Mouse (Mus musculus): Measurements from ENCODE around the gene 2700081O15Rik. TPM values are rescaled to one million over a fixed set of nuclear protein-coding genes. Genes with fewer than 3 reads are reported as not detected.
"Not testable (repeated sequence)": the region's sequence is repeated elsewhere in the genome, so short reads cannot be mapped to it uniquely, and the experiment has no call there.

Gene 2700081O15Rik
- polyA plus RNA-seq, 1 experiment from 2014 or later = 18.2 TPM

DNA sequence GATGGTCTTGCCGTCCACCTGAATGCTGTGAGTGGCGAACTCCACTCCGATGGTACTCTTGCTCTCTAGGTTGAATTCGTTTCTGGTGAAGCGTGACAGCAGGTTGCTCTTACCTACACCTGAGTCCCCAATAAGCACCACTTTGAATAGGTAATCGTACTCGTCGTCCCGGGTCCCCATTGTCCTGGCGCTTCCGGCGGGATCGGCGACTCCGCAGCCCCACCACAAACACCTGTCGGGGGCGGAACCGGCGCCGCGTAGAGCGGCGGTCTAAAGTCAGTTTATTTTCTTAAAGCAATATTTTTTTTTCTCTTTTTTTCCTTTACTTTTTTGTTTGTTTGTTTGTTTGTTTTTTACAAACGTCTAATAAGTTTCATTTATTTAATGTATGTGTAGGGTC lies 18.5 kb upstream of the 2700081O15Rik start:
- H3K36me3 ChIP-seq (ENCODE audit: poor library complexity, severe bottlenecking); H3K27me3 ChIP-seq; H3K4me1 ChIP-seq; H3K4me2 ChIP-seq; H3K27ac ChIP-seq; H3K9ac ChIP-seq; ATAC-seq; H3K9me3 ChIP-seq (replicated peaks); H3K4me3 ChIP-seq: not testable (repeated sequence)
- WGBS = 43% methylated on average over 24 of the region's 24 CpGs

DNA sequence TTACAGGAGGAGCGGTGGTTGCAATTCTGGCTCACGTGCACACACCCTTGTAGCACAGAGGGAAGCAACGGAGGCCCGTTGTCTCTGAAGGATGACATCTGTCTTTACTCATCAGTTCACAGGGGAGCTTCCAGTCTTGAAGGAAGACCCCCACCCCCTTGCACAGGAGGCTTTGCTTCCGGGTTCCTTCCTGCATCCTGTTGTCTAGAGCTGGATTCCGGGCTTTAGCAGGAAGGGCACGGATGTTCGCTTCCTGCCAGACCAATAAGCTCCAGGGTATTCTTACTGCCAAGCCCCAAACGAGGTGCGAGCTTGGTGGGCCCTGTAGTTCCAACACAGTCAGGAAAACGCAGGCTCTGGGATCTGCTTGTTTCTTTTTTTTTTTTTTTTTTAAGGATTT lies 16.8 kb upstream of the 2700081O15Rik start:
- H3K4me3 ChIP-seq = no peak overlapping the region
- H3K9me3 ChIP-seq (replicated peaks) = no peaks in the 10 kb centered on the region
- no peak for ATAC-seq
- WGBS = 85% methylated on average over 11 of the region's 11 CpGs
- H3K36me3 ChIP-seq (ENCODE audit: poor library complexity, severe bottlenecking) = no peaks in the 10 kb centered on the region
- H3K9ac ChIP-seq = no peak overlapping the region
- no peak overlapping the region for H3K27ac ChIP-seq
- H3K27me3 ChIP-seq = peaks cover 8% of the 10 kb centered on the region
- no peak overlapping the region for H3K4me2 ChIP-seq
- 0 out of 2 replicates have a peak, but pooled peaks cover 5% of the 10 kb centered on the region for H3K4me1 ChIP-seq

- Histone ChIP-seq H3K36me3 (ENCODE audit: poor library complexity, severe bottlenecking) (no peaks in the 10 kb centered on the region), H3K4me3 (no peak overlapping the region), H3K4me1 (0 out of 2 replicates have a peak, but pooled peaks cover 5% of the 10 kb centered on the region), H3K4me2 (no peak overlapping the region), H3K27me3 (peaks cover 3% of the 10 kb centered on the region), H3K27ac (no peak overlapping the region), H3K9ac (no peak overlapping the region), H3K9me3 (replicated peaks) (peaks cover 4% of the 10 kb centered on the region; the same call in 1 of the 2 replicates)
- WGBS = 72% methylated on average over 9 of the region's 9 CpGs
- no peak for ATAC-seq
These were observed 12.7 kb upstream of the 2700081O15Rik start for GRCm38 (mm10) chr19:7404623-7405229.

DNA sequence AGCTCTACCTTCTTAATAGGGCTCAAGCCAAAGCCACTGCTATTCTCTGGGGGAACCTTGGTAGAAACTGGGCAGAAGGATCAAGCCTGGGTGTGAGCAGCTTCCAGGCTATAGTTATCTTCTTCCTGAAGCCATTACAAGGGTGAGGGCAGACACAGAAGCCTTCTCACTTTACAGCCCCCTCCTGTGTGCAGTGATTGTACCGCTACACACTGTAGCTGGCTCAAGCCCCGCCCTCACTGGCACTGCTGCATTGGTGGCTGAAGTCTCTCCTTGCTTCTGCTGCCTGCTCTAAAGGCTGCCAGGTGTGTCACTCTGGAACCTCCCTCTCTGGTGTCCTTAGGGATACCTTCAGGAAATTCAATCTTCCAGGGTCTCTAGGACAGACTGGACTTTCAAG lies 5.1 kb upstream of the 2700081O15Rik start:
- WGBS = 57% methylated on average over 2 of the region's 2 CpGs
- Histone ChIP-seq H3K9ac (no peak overlapping the region), H3K4me3 (no peak overlapping the region), H3K27ac (no peak overlapping the region), H3K4me2 (no peak overlapping the region), H3K4me1 (peaks cover 12% of the 10 kb centered on the region), H3K27me3 (no peaks in the 10 kb centered on the region), H3K36me3 (ENCODE audit: poor library complexity, severe bottlenecking) (no peaks in the 10 kb centered on the region), H3K9me3 (replicated peaks) (peaks cover 4% of the 10 kb centered on the region; the same call in 1 of the 2 replicates)
- ATAC-seq = no peak

DNA sequence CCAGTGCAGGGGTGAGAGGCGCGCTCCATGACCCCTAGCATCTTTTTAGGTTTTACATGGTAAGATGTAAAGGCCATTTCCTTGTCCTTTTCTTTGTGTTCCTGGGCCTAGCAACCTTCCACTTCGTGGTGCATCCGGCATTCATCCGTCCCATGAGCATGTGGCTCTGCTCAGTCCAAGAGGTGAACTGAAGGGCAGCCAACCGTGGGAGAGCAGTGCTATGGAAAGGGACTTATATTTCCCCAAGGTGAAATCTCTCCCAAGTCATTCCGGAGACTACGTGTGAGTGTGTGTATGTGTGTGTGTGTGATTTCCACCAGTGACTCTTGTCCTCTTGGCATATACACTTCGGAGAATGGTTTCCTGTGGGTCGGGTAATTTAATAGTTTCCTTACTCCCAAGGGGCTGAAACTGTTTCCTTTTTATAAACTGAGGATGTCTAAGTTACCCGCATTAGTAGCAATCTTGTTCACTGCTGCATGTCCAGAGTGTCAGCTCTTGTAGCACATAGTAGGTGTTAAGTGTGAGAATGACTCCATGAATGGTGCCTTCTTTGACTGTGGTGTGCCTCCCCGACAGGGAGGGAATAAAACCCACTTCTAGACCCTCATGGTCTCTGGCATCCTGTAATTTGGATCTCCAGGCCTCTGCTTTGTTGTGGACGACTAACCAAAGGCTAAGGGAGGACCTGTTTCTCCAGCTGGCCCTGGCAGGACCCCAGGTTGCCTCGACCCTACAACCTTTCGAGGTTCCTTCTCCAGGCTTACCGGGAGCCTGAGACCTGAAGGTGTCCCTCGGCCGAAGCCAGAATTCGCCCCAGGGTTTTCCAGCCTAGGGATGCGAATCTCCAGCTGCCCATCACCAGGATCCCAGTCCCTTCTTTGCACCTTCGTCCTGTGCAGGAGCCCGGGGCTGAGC lies 1.2 kb upstream of the 2700081O15Rik start:
- Histone ChIP-seq H3K27me3 (no peaks in the 10 kb centered on the region), H3K9ac (peak overlapping the region; percentile 99), H3K4me2 (peak overlapping the region; percentile 88), H3K4me3 (peak overlapping the region; percentile 85), H3K4me1 (peaks cover 38% of the 10 kb centered on the region), H3K9me3 (replicated peaks) (no peaks in the 10 kb centered on the region), H3K27ac (peak overlapping the region; percentile 98), H3K36me3 (ENCODE audit: poor library complexity, severe bottlenecking) (peaks cover 15% of the 10 kb centered on the region)
- ATAC-seq = no peak; the same call in 1 of the 2 replicates
- 40% methylated on average over 22 of the region's 22 CpGs for WGBS

DNA sequence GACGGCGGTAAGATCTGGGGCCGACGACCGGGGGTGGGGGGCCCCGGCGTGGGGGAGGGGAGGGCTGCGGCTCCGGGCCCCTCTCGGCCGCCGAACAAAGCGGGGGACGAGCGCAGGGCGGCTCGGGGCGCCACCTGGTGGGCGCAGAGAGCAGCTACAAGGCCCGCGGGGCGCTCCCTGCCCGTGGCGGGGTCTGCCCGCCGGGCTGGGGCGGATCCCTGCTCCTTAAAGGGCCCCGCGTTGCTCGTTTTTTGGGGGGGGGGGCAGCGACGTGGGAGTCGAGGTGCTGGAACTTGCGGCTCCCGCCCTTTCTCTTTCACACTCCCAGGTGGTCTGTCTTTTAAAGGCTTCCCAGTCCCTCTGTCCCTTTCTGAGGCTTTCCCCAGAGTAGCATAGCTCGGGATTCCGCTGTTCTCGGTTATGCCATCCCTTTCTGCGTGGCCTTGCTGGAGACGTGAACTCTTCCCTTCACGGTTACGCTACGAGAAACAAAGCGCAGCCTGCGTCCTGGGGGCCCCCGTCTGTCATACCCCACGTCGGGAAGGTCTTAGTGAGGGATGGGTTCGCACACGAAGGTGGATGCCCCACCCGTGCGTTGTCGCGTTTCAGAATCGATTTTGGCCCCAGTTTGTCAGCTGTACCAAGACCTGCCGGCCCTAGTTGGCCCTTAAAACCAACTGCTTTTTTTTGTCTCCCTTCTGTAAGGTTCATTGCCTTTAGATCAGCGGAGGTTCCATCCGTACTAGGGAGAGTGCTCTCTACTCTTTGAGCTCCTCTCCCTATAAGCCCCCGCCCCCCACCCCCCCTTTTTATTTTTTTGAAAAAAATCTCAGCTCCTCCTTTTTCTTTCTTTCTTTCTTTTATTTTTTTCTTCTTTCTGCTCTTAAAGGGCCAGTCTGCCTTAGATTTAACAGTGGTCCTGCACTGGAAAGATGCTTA lies 755 bp downstream of the 2700081O15Rik start:
- no peaks in the 10 kb centered on the region for H3K27me3 ChIP-seq
- peak overlapping the region; percentile 98 for H3K27ac ChIP-seq
- WGBS = under 1% methylated on average over 35 of the region's 59 CpGs
- H3K9ac ChIP-seq = peak overlapping the region; percentile 99
- H3K4me1 ChIP-seq = peaks cover 58% of the 10 kb centered on the region
- H3K4me2 ChIP-seq = peak overlapping the region; percentile 88
- peaks cover 35% of the 10 kb centered on the region for H3K36me3 ChIP-seq (ENCODE audit: poor library complexity, severe bottlenecking)
- H3K9me3 ChIP-seq (replicated peaks) = no peaks in the 10 kb centered on the region
- peak overlapping the region; percentile 85 for H3K4me3 ChIP-seq
- peak; percentile 71 for ATAC-seq

GRCm38 (mm10) chr19:7419134-7419533 lies 1.7 kb downstream of the 2700081O15Rik start:
- peak overlapping the region; percentile 85 for H3K4me3 ChIP-seq
- H3K4me2 ChIP-seq = peak overlapping the region; percentile 88
- H3K4me1 ChIP-seq = peaks cover 68% of the 10 kb centered on the region
- H3K27me3 ChIP-seq = no peaks in the 10 kb centered on the region
- 17% methylated on average over 6 of the region's 6 CpGs for WGBS
- no peaks in the 10 kb centered on the region for H3K9me3 ChIP-seq (replicated peaks)
- H3K27ac ChIP-seq = peak overlapping the region; percentile 98
- no peak for ATAC-seq
- H3K36me3 ChIP-seq (ENCODE audit: poor library complexity, severe bottlenecking) = peaks cover 42% of the 10 kb centered on the region
- H3K9ac ChIP-seq = peak overlapping the region; percentile 99

DNA sequence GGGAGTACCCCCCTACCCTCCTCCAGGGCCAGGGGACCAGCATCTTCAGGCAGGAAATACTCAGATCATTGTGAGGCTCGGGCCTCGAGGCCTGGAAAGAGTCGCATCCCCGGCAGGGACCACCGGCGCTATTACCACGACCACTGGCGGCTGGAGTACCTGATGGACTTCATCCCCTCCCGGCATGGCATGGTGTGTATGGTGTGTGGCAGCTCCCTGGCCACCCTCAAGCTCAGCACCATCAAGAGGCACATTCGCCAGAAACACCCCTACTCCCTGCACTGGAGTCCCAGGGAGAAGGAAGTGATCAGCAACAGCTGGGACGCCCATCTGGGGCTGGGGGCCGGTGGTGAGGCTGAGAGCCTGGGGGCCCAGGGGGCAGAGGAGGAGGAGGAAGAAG lies 2.7 kb downstream of the 2700081O15Rik start:
- Histone ChIP-seq H3K4me2 (peak overlapping the region; percentile 88), H3K9me3 (replicated peaks) (no peaks in the 10 kb centered on the region), H3K27me3 (no peaks in the 10 kb centered on the region), H3K4me1 (peaks cover 78% of the 10 kb centered on the region), H3K4me3 (peak overlapping the region; percentile 85), H3K27ac (peak overlapping the region; percentile 98), H3K9ac (peak overlapping the region; percentile 99), H3K36me3 (ENCODE audit: poor library complexity, severe bottlenecking) (peaks cover 49% of the 10 kb centered on the region)
- 48% methylated on average over 12 of the region's 12 CpGs for WGBS
- ATAC-seq = no peak

GRCm38 (mm10) chr19:7420841-7421601 lies 3.6 kb downstream of the 2700081O15Rik start:
- Histone ChIP-seq H3K4me2 (peak overlapping the region; percentile 88), H3K27me3 (no peaks in the 10 kb centered on the region), H3K9ac (peak overlapping the region; percentile 99), H3K36me3 (ENCODE audit: poor library complexity, severe bottlenecking) (peaks cover 57% of the 10 kb centered on the region), H3K4me1 (peaks cover 77% of the 10 kb centered on the region), H3K27ac (peak overlapping the region; percentile 98), H3K9me3 (replicated peaks) (no peaks in the 10 kb centered on the region), H3K4me3 (peak overlapping the region; percentile 85)
- ATAC-seq = no peak
- WGBS = 38% methylated on average over 27 of the region's 27 CpGs

- H3K27ac ChIP-seq = peak overlapping the region; percentile 98
- no peaks in the 10 kb centered on the region for H3K9me3 ChIP-seq (replicated peaks)
- H3K9ac ChIP-seq = peak overlapping the region; percentile 99
- H3K4me3 ChIP-seq = peak overlapping the region; percentile 85
- peaks cover 69% of the 10 kb centered on the region for H3K4me1 ChIP-seq
- H3K4me2 ChIP-seq = peak overlapping the region; percentile 88
- WGBS = 5% methylated on average over 40 of the region's 48 CpGs
- H3K36me3 ChIP-seq (ENCODE audit: poor library complexity, severe bottlenecking) = peaks cover 65% of the 10 kb centered on the region
- H3K27me3 ChIP-seq = no peaks in the 10 kb centered on the region
- peak; percentile 48 for ATAC-seq
These were observed 4.5 kb downstream of the 2700081O15Rik start for GRCm38 (mm10) chr19:7421602-7422591.
